Mouse (Mus musculus) kidney, embryonic 16.5 days (tissue): ENCODE results near the gene Smarcal1. TPM values are rescaled to one million over a fixed set of nuclear protein-coding genes. Genes with fewer than 3 reads are reported as not detected.
A peak's percentile ranks its signal among the peaks of the same experiment; 100 is the strongest.

Experiments used
- ATAC-seq: fragments of 200-750 bp; cut with Nextera tagmentation; 2 replicates; pipeline ENCODE4 v1.8.0; 2017; ENCODE audit warnings: moderate TSS enrichment; ENCODE audit not compliant: low FRiP score, low TSS enrichment
- H3K27ac ChIP-seq: fragments of 300-500 bp; sonication (generic); 2 replicates; pipeline ENCODE4 v1.5.1; 2014; ENCODE audit warnings: low read length
- H3K27me3 ChIP-seq: fragments of 300-500 bp; sonication (generic); 2 replicates; pipeline ENCODE4 v1.6.1; 2014; ENCODE audit warnings: low read length, control low read depth, mixed read lengths; ENCODE audit not compliant: insufficient read depth
- H3K36me3 ChIP-seq: fragments of 300-500 bp; sonication (generic); 2 replicates; pipeline ENCODE4 v1.6.1; 2014; ENCODE audit warnings: low read length, control low read depth, mixed read lengths; ENCODE audit not compliant: insufficient read depth
- H3K4me1 ChIP-seq: fragments of 300-500 bp; sonication (generic); 2 replicates; pipeline ENCODE4 v1.6.1; 2014; ENCODE audit warnings: low read length, control low read depth, mixed read lengths; ENCODE audit not compliant: insufficient read depth
- H3K4me2 ChIP-seq: fragments of 300-500 bp; sonication (generic); replicated peaks from 2 replicates; pipeline ENCODE4 v1.6.1; 2014; ENCODE audit warnings: low read depth, low read length
- H3K4me3 ChIP-seq: fragments of 300-500 bp; sonication (generic); 2 replicates; pipeline ENCODE4 v1.5.1; 2014; ENCODE audit warnings: mild to moderate bottlenecking, low read length
- H3K9ac ChIP-seq: fragments of 300-500 bp; sonication (generic); replicated peaks from 2 replicates; pipeline ENCODE4 v1.6.1; 2014; ENCODE audit warnings: low read length
- H3K9me3 ChIP-seq: fragments of 300-500 bp; sonication (generic); 2 replicates; pipeline ENCODE4 v1.6.1; 2016; ENCODE audit warnings: low read length, control low read depth
- WGBS: fragments of 180-500 bp; shearing (Covaris S2); extraction: QIAGEN DNeasy Blood & Tissue Kit; methylation state at CpG from one replicate; pipeline ENCODE4 v1.1.7; 2014; 5-methylcytosine and 5-hydroxymethylcytosine counted together
- polyA plus RNA-seq: library from polyadenylated mRNA; unstranded; fragments of >200 nt; fragmentation: Nextera tagmentation; extraction: Ambion mirVana; gene quantifications from 2 replicates; pipeline ENCODE4 v1.2.1, GENCODE M21; 2015

Smarcal1 gene
- polyA plus RNA-seq, 1 experiment from 2014 or later = 26.2 TPM

DNA sequence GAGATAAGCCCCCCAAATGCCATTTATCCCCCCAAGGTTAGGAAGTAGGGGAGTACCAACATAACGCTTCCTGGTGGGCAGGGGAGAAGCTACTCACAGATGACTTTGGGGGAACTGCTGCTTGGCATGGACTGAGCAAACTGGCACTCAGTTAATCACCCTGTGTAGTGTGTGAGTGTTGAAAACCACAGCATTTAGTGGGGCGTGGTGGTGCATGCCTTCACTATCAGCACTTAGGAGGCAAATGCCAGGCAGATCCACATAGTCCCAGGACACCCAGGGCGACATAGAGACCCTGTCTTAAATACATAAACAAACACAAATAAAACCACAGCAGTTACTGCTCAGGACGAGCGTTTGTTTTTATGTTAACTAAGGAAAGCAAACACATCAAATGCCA, 19.1 kb downstream of the Smarcal1 start:
- H3K9ac ChIP-seq = no peak overlapping the region
- no peak overlapping the region for H3K4me3 ChIP-seq
- H3K27ac ChIP-seq = no peak overlapping the region
- H3K9me3 ChIP-seq = no peaks in the 10 kb centered on the region
- peaks cover 12% of the 10 kb centered on the region for H3K36me3 ChIP-seq
- H3K27me3 ChIP-seq = no peaks in the 10 kb centered on the region
- peaks cover 14% of the 10 kb centered on the region for H3K4me1 ChIP-seq
- WGBS = 79% methylated on average over 5 of the region's 5 CpGs
- ATAC-seq = no peak
- no peak overlapping the region for H3K4me2 ChIP-seq

DNA sequence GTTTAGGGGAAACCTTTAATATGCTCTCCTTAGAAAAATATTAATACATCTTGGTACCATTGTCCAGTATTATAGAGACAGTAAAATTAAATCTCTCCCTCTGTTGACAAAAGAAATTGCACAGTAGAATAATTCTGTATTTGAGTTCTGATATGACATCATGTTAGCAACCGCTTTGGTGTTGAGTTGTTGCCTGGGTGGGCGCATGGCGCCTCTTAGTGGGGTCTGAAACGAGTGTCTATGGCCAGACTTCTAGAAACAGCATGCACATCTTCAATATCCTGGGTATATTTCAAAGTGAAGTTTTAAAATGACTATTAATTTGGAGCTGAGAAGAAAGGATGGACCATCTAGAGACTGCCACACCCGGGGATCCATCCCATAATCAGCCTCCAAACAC, 19.8 kb downstream of the Smarcal1 start:
- no peak overlapping the region for H3K4me3 ChIP-seq
- peaks cover 14% of the 10 kb centered on the region for H3K4me1 ChIP-seq
- peaks cover 13% of the 10 kb centered on the region for H3K36me3 ChIP-seq
- no peak overlapping the region for H3K9ac ChIP-seq
- no peak overlapping the region for H3K27ac ChIP-seq
- no peak for ATAC-seq
- no peaks in the 10 kb centered on the region for H3K27me3 ChIP-seq
- H3K9me3 ChIP-seq = no peaks in the 10 kb centered on the region
- no peak overlapping the region for H3K4me2 ChIP-seq
- 89% methylated on average over 5 of the region's 5 CpGs for whole genome bisulfite sequencing

DNA sequence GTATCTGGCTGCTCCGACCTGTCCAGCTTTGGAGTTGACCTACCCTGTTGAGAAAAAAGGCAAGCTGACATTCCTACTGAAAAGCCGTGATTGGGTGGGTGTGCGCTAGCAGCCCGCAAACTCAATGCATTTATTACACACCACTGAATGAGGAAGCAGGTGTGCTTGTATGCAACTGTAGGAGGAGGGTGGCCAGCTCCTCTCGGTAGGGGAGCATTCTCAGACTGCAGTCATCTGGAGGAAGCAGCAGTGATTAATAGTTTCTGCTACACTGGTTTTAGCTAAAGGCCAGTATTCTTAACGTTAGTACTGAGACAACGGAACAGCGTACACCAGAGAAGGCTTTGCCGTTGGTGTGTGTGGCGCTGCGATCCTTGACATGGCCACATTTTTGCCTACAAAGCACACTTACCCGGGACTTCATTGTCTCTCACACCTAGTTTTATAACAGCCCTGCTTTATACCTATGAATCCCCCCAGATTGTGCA, 23.2 kb downstream of the Smarcal1 start:
- no peaks in the 10 kb centered on the region for H3K4me1 ChIP-seq
- no peak overlapping the region for H3K4me3 ChIP-seq
- no peaks in the 10 kb centered on the region for H3K27me3 ChIP-seq
- H3K36me3 ChIP-seq = peaks cover 25% of the 10 kb centered on the region
- no peak overlapping the region for H3K27ac ChIP-seq
- no peak overlapping the region for H3K4me2 ChIP-seq
- WGBS = 61% methylated on average over 12 of the region's 12 CpGs
- H3K9ac ChIP-seq = no peak overlapping the region
- peak; percentile 42; the same call in 1 of the 2 replicates for ATAC-seq
- no peaks in the 10 kb centered on the region for H3K9me3 ChIP-seq

DNA sequence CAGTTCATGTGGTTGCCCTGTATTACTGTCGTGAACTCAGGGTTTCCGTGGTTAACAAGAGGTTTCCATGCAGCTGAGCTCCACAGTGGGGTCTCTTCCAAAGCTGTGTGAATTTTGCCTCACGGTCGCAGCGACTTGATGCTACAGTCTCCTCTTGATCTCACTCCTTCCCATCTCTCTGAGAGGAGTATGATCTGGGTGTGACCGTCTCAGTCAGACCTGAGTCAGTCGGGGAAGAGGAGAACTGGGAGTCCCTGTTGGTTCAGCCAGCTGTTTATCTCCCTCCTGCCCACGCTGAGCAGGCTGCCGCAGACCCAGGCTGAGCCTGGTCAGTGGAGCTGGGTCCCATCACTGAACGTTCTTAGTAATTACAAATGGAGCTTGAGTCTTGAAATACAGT, 26.1 kb downstream of the Smarcal1 start:
- Histone ChIP-seq H3K36me3 (peaks cover 39% of the 10 kb centered on the region), H3K4me2 (no peak overlapping the region), H3K27ac (no peak overlapping the region), H3K4me3 (no peak overlapping the region), H3K4me1 (no peaks in the 10 kb centered on the region), H3K9me3 (no peaks in the 10 kb centered on the region), H3K9ac (no peak overlapping the region), H3K27me3 (no peaks in the 10 kb centered on the region)
- WGBS = 89% methylated on average over 10 of the region's 10 CpGs
- no peak for ATAC-seq

DNA sequence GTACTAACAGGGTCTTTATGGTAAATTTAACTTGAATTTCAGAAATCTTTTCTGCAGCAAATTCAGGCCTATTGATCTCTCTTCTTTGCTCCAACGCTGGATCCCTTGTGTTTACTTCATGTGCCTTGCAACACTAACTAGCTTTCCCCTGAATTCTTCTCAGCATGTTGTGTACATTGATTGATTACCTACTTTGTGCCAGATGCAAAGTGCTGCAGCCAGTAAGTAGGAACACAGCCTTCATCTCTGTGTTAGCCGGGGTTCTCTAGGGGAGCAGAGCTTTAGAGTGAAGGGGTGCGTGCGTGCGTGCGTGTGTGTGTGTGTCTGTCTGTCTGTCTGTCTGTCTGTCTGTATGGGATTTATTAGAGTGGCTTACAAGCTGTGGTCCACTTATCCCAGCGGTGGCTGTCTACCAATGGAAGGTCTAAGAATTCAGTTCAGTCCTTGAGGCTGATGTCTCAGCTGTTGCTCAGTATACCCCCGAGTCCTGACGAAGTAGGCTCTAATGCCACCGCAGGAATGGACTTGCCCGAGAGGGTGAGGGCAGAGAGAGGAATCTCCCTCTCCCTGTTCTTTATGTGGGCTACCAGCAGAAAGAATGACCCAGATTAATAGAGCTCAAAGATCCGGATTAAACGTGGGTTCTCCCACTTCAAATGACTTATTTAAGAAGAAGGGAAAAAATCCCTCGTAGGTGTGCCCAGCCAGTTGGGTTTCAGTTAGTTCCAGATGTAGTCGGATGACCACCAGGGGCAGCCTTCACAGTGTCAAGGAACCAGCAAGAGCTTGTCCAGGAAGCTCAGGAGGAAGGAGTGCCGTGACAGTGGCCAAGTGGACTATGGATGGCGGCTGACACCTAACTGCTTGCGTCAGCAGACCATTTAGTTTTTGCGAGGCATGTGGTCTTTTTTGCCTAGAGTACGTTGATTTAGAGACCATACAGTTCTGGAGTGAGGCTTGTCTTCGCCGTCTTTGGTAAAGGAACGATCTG, 27.1 kb downstream of the Smarcal1 start:
- H3K9me3 ChIP-seq = no peaks in the 10 kb centered on the region
- no peak overlapping the region for H3K4me3 ChIP-seq
- no peak overlapping the region for H3K4me2 ChIP-seq
- no peak overlapping the region for H3K9ac ChIP-seq
- no peak for ATAC-seq
- no peaks in the 10 kb centered on the region for H3K4me1 ChIP-seq
- H3K27me3 ChIP-seq = no peaks in the 10 kb centered on the region
- 89% methylated on average over 23 of the region's 23 CpGs for WGBS
- H3K27ac ChIP-seq = no peak overlapping the region
- H3K36me3 ChIP-seq = peaks cover 46% of the 10 kb centered on the region

DNA sequence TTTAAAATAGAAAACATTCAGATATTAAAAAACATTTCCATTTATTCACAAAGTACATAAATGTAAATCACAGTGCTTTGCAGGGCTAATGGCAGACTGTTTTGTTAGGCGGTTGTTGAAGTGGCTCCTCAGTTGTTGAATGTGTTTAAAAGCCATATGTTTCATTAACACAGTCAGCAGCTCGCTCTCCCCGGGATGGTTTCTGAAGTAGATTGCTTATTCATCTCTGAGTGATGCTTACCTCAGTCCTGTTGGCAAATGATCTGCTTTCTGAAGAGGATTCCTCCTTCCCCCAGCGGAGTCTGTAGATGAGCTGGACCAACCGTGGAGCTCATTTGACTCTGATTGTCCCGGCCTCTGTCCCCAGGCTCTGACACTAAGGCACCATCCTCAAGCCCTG, 29.1 kb downstream of the Smarcal1 start:
- Histone ChIP-seq H3K4me2 (no peak overlapping the region), H3K4me1 (no peaks in the 10 kb centered on the region), H3K4me3 (no peak overlapping the region), H3K36me3 (peaks cover 58% of the 10 kb centered on the region), H3K27ac (no peak overlapping the region), H3K9ac (no peak overlapping the region), H3K27me3 (no peaks in the 10 kb centered on the region), H3K9me3 (no peaks in the 10 kb centered on the region)
- 98% methylated on average over 6 of the region's 6 CpGs for WGBS
- ATAC-seq = no peak

DNA sequence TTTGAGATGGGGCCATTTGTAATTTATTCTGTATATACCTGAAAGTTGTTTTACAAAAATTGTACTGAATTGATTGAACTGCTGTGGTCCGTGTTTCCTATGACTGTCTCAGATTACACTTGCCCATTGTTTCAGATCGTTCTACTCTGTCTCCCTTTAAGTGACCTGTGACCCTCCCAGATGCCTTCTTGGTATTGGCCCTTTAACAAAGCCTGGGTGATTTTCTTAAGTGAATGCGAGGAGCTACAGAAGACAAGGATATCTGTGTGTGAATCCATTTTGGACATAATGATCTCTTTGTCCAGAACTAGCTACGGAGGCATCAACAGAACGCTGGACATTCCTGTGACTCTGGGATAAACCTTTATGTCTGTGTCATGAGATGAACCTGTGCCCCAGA, 52.2 kb downstream of the Smarcal1 start:
- Histone ChIP-seq H3K27me3 (no peaks in the 10 kb centered on the region), H3K27ac (no peak overlapping the region), H3K4me2 (no peak overlapping the region), H3K36me3 (peaks cover 8% of the 10 kb centered on the region), H3K9ac (no peak overlapping the region), H3K4me3 (no peak overlapping the region), H3K9me3 (no peaks in the 10 kb centered on the region; the same call in 1 of the 2 replicates), H3K4me1 (no peaks in the 10 kb centered on the region)
- ATAC-seq = no peak
- WGBS = 52% methylated on average over 5 of the region's 5 CpGs

DNA sequence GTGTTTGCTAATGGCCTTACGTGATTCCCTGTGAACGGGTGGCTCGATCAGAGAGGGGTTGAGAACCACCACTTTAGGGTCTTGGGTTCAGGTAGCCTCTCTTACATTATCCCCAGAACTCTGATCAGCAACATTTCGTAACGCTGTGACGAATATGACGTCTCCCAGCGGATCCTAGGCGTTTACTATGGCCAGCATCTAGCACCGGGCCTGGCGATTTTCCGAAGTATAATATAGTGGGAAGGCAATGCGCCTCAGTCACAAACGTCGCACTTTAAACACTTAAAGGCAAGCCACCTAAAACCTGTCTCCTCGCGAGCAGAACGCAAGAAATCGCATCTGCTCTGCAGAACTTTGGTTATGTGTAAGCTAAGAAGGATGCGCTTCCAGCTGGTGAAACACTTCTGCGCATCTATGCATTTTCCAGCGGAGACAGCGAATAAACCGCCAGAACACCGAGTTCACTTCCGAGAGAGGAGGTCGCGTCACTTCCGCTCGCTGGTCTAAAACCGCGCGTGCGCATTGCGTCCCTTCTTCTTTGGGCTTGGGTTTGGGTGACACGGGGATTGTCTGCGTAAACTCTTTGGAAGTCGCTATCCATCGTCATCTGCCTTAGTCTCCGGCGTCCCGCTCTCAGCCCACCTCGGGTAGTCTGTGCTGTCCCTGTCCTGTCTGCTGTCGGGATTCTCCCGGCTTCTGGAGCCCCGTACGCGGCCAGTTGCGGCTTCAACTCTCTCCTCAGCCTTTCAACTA, 57.8 kb downstream of the Smarcal1 start:
- no peaks in the 10 kb centered on the region for H3K27me3 ChIP-seq
- H3K4me3 ChIP-seq = peak overlapping the region; percentile 36
- peak; percentile 46; the same call in 1 of the 2 replicates for ATAC-seq
- no peaks in the 10 kb centered on the region for H3K4me1 ChIP-seq
- 0 out of 2 replicates have a peak overlapping the region, but pooled peaks have one; percentile 31 for H3K9ac ChIP-seq
- H3K4me2 ChIP-seq = peak overlapping the region; percentile 55
- no peaks in the 10 kb centered on the region; the same call in 1 of the 2 replicates for H3K9me3 ChIP-seq
- H3K27ac ChIP-seq = no peak overlapping the region
- WGBS = 46% methylated on average over 49 of the region's 49 CpGs
- no peaks in the 10 kb centered on the region for H3K36me3 ChIP-seq

DNA sequence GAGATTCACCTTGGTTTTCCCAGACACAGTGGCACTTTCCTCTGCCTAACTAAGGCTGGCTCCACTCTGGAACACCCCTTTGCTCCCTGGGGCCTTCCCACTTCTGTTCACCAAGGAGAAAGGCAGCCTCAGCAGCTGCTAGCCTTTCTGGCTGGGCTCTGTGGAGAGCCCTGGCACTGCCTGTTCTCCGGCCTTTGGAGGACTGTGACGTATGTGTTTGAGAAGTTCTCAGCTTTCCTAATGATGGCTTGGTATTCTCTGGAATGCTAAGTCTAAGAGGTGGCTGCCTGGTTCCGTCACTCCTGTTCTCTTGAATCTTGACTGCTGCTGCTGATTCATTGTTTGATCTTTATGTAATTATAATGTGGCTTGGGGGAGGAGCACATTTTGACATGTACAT, 90.0 kb downstream of the Smarcal1 start:
- Histone ChIP-seq H3K36me3 (no peaks in the 10 kb centered on the region), H3K9me3 (no peaks in the 10 kb centered on the region), H3K27ac (no peak overlapping the region), H3K27me3 (no peaks in the 10 kb centered on the region), H3K9ac (no peak overlapping the region), H3K4me1 (no peaks in the 10 kb centered on the region), H3K4me3 (no peak overlapping the region), H3K4me2 (no peak overlapping the region)
- no peak for ATAC-seq
- 40% methylated on average over 3 of the region's 3 CpGs for WGBS
